Mouse (Mus musculus) midbrain, embryonic 14.5 days (tissue): ENCODE results near the gene Ntrk1. TPM values are rescaled to one million over a fixed set of nuclear protein-coding genes. Genes with fewer than 3 reads are reported as not detected.
A peak's percentile ranks its signal among the peaks of the same experiment; 100 is the strongest.

Source experiments
- ATAC-seq: fragments of 200-750 bp; cut with Nextera tagmentation; 2 replicates; pipeline ENCODE4 v1.8.0; 2017; ENCODE audit warnings: moderate number of reproducible peaks, moderate library complexity; ENCODE audit not compliant: low FRiP score, low TSS enrichment
- DNase-seq: peaks from one replicate; pipeline ENCODE4 v3.0.0-alpha.2; 2015
- H3K27ac ChIP-seq: fragments of 300-500 bp; sonication (generic); replicated peaks from 2 replicates; pipeline ENCODE4 v1.5.1; 2014; ENCODE audit warnings: mild to moderate bottlenecking, low read depth, low read length, moderate library complexity
- H3K27me3 ChIP-seq: fragments of 300-500 bp; sonication (generic); 2 replicates; pipeline ENCODE4 v1.6.1; 2014; ENCODE audit warnings: low read length, control low read depth, mixed read lengths; ENCODE audit not compliant: control insufficient read depth, insufficient read depth
- H3K36me3 ChIP-seq: fragments of 300-500 bp; sonication (generic); 2 replicates; pipeline ENCODE4 v1.6.1; 2014; ENCODE audit warnings: low read length, control low read depth; ENCODE audit not compliant: control insufficient read depth, insufficient read depth
- H3K4me1 ChIP-seq: fragments of 300-500 bp; sonication (generic); 2 replicates; pipeline ENCODE4 v1.6.1; 2014; ENCODE audit warnings: mild to moderate bottlenecking, antibody characterized with exemption, low read length, control low read depth; ENCODE audit not compliant: control insufficient read depth, insufficient read depth
- H3K4me2 ChIP-seq: fragments of 300-500 bp; sonication (generic); 2 replicates; pipeline ENCODE4 v1.6.1; 2014; ENCODE audit warnings: mild to moderate bottlenecking, low read length, moderate library complexity
- H3K4me3 ChIP-seq: fragments of 300-500 bp; sonication (generic); replicated peaks from 2 replicates; pipeline ENCODE4 v1.5.1; 2014; ENCODE audit warnings: low read depth, low read length
- H3K9ac ChIP-seq: fragments of 300-500 bp; sonication (generic); replicated peaks from 2 replicates; pipeline ENCODE4 v1.6.1; 2014; ENCODE audit warnings: mild to moderate bottlenecking, low read length, moderate library complexity
- H3K9me3 ChIP-seq: fragments of 300-500 bp; sonication (generic); 2 replicates; pipeline ENCODE4 v1.6.1; 2016; ENCODE audit warnings: low read length, control low read depth, mixed read lengths; ENCODE audit not compliant: control insufficient read depth
- WGBS: fragments of 180-500 bp; shearing (Covaris S2); extraction: QIAGEN DNeasy Blood & Tissue Kit; methylation state at CpG from one replicate; pipeline ENCODE4 v1.1.7; 2014; 5-methylcytosine and 5-hydroxymethylcytosine counted together
- polyA plus RNA-seq: library from polyadenylated mRNA; unstranded; fragments of >200 nt; fragmentation: Nextera tagmentation; extraction: Ambion mirVana; gene quantifications from 2 replicates; pipeline ENCODE4 v1.2.1, GENCODE M21; 2014

Ntrk1 gene
- polyA plus RNA-seq, 1 experiment from 2014 or later, result 1.2 TPM

DNA sequence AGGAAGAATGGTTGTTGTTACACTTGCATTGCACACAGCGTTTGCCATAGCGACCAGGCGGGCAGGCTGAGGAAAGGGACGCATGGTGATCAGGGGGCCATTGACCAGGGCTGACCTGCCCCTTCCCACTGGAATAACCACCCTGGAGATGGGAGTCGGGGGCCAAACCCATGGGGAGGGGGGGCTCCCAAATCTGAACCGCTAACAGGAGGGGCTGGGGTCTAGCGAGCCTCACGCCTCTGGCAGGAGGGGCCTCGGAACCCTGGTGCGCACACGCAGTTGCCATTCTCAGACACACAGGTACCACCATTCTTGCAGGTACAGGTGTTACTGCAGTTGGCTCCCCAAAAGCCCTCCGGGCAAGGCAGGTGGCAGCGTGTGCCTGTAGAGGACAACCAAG is 41.1 kb downstream of the Ntrk1 start:
- Histone ChIP-seq H3K4me3 (no peak overlapping the region), H3K9ac (no peak overlapping the region), H3K4me2 (no peak overlapping the region), H3K36me3 (no peaks in the 10 kb centered on the region), H3K4me1 (no peaks in the 10 kb centered on the region), H3K27ac (no peak overlapping the region), H3K27me3 (0 out of 2 replicates have a peak, but pooled peaks cover 4% of the 10 kb centered on the region), H3K9me3 (no peaks in the 10 kb centered on the region)
- DNase-seq (no peak), ATAC-seq (no peak)
- WGBS, result 81% methylated on average over 13 of the region's 13 CpGs

DNA sequence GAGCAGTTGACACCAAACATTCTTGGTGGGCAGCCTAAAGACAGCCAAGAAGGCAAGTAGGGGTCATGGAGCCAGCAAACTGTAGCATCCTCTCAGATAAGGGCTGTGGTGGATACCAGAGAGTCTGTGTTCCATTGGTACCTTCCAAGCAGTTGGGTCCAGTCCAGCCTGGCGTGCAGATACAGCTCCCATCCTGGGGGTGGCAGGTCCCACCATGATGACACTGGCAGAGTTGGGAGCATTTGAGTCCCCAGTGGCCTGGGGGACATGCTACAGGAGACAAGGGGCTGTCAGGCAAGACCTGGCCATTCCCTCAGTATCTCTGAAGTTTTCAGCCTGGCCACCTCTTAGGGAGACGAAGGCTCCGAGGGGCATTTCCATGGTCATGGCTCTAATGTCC is 42.4 kb downstream of the Ntrk1 start:
- H3K9ac ChIP-seq, result no peak overlapping the region
- H3K4me1 ChIP-seq, result 0 out of 2 replicates have a peak, but pooled peaks cover 2% of the 10 kb centered on the region
- H3K27me3 ChIP-seq, result 0 out of 2 replicates have a peak, but pooled peaks cover 4% of the 10 kb centered on the region
- H3K27ac ChIP-seq, result no peak overlapping the region
- WGBS, result 83% methylated on average over 3 of the region's 3 CpGs
- no peaks in the 10 kb centered on the region for H3K36me3 ChIP-seq
- H3K4me3 ChIP-seq, result no peak overlapping the region
- ATAC-seq, result no peak
- H3K4me2 ChIP-seq, result no peak overlapping the region
- DNase-seq, result no peak
- no peaks in the 10 kb centered on the region for H3K9me3 ChIP-seq

- 91% methylated on average over 12 of the region's 12 CpGs for WGBS
Measured at GRCm38 (mm10) chr3:87749977-87750376, 45.0 kb downstream of the Ntrk1 start.

GRCm38 (mm10) chr3:87749036-87749435 is 45.9 kb downstream of the Ntrk1 start:
- Histone ChIP-seq H3K9me3 (no peaks in the 10 kb centered on the region), H3K4me3 (no peak overlapping the region), H3K9ac (no peak overlapping the region), H3K36me3 (no peaks in the 10 kb centered on the region), H3K27ac (no peak overlapping the region), H3K4me1 (peaks cover 10% of the 10 kb centered on the region), H3K27me3 (no peaks in the 10 kb centered on the region), H3K4me2 (no peak overlapping the region)
- DNase-seq (peak; percentile 54), ATAC-seq (no peak)
- 18% methylated on average over 5 of the region's 5 CpGs for WGBS

More at GRCm38 (mm10) chr3:87749977-87750376, 45.0 kb downstream of the Ntrk1 start:
- Histone ChIP-seq H3K27me3 (no peaks in the 10 kb centered on the region), H3K36me3 (no peaks in the 10 kb centered on the region), H3K4me2 (no peak overlapping the region), H3K4me1 (peaks cover 10% of the 10 kb centered on the region), H3K4me3 (no peak overlapping the region), H3K9ac (no peak overlapping the region), H3K27ac (no peak overlapping the region), H3K9me3 (no peaks in the 10 kb centered on the region)
- ATAC-seq (no peak), DNase-seq (no peak)

DNA sequence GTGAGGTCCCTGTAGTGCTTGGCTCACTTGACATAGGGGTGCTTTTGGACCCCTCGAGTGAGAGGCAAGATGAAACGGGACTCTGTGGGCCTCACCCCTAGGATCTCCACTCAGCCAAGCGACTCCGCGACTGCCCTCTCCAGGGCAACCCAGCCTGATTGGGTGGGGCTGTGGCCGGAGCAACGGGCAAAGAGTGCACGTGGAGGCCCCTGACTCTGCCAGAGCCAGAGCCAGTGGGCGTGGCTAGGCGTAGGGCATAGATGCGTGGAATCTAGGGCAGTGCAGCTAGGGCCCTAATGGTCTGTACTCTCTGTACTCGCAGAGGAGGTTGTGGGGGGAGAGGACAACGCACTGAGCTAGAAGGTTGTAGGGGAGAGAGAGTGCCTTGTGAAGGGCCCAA is 46.5 kb downstream of the Ntrk1 start, which contains the start of gene Lrrc71:
TSS of gene Lrrc71 (minus strand) at position 195 of the 400 bp plus-strand sequence.
- ATAC-seq, result no peak

GRCm38 (mm10) chr3:87745036-87745659 is 49.8 kb downstream of the Ntrk1 start:
- no peak overlapping the region; the same call in 1 of the 2 replicates for H3K9ac ChIP-seq
- H3K4me1 ChIP-seq, result peaks cover 10% of the 10 kb centered on the region
- 23% methylated on average over 18 of the region's 18 CpGs for WGBS
- H3K27me3 ChIP-seq, result no peaks in the 10 kb centered on the region
- H3K4me3 ChIP-seq, result no peak overlapping the region
- ATAC-seq, result no peak
- no peaks in the 10 kb centered on the region for H3K9me3 ChIP-seq
- peak overlapping the region; percentile 41 for H3K4me2 ChIP-seq
- no peak overlapping the region for H3K27ac ChIP-seq
- DNase-seq, result peak; percentile 20
- H3K36me3 ChIP-seq, result peaks cover 8% of the 10 kb centered on the region; the same call in 1 of the 2 replicates

More for the DNA sequence above, 46.5 kb downstream of the Ntrk1 start, which contains the start of gene Lrrc71:
- Histone ChIP-seq H3K9me3 (no peaks in the 10 kb centered on the region), H3K36me3 (no peaks in the 10 kb centered on the region), H3K4me2 (no peak within 1 kb of the TSS), H3K4me1 (peaks cover 10% of the 10 kb centered on the region), H3K4me3 (no peak within 1 kb of the TSS), H3K9ac (no peak within 1 kb of the TSS), H3K27me3 (no peaks in the 10 kb centered on the region), H3K27ac (no peak within 1 kb of the TSS)
- WGBS, result 40% methylated on average over 13 of the region's 13 CpGs
- DNase-seq, result no peak

DNA sequence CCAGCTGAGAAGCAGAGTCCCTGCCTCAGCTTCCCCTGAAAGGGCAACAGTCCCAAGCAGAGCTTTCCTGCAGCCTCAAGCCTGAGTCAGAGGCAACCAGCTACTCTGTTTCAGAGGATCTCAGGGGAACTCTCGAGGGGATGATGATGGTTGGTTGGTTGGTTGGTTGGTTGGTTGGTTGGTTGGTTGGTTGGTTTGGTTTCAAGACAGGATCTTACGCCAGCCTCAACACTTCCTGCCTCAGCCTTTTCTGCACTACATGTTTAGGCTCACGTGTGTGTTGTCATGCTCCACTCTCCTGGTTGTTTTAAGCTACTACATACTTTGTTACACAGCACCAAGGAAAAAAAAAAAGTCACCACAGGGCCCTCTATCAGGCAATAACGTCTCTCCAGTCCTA is 51.0 kb downstream of the Ntrk1 start:
- no peak overlapping the region for H3K27ac ChIP-seq
- WGBS, result 89% methylated on average over 4 of the region's 4 CpGs
- H3K4me3 ChIP-seq, result no peak overlapping the region
- no peaks in the 10 kb centered on the region for H3K27me3 ChIP-seq
- no peaks in the 10 kb centered on the region for H3K9me3 ChIP-seq
- peaks cover 16% of the 10 kb centered on the region for H3K36me3 ChIP-seq
- peaks cover 10% of the 10 kb centered on the region for H3K4me1 ChIP-seq
- no peak overlapping the region for H3K9ac ChIP-seq
- no peak for ATAC-seq
- no peak overlapping the region for H3K4me2 ChIP-seq
- no peak for DNase-seq

GRCm38 (mm10) chr3:87742735-87743134 is 52.2 kb downstream of the Ntrk1 start:
- H3K27me3 ChIP-seq, result no peaks in the 10 kb centered on the region
- DNase-seq (no peak), ATAC-seq (no peak)
- no peak overlapping the region for H3K4me2 ChIP-seq
- H3K4me3 ChIP-seq, result no peak overlapping the region
- H3K4me1 ChIP-seq, result peaks cover 7% of the 10 kb centered on the region
- WGBS, result 91% methylated on average over 16 of the region's 16 CpGs
- H3K9ac ChIP-seq, result no peak overlapping the region
- H3K27ac ChIP-seq, result no peak overlapping the region
- peaks cover 26% of the 10 kb centered on the region for H3K36me3 ChIP-seq
- H3K9me3 ChIP-seq, result no peaks in the 10 kb centered on the region

DNA sequence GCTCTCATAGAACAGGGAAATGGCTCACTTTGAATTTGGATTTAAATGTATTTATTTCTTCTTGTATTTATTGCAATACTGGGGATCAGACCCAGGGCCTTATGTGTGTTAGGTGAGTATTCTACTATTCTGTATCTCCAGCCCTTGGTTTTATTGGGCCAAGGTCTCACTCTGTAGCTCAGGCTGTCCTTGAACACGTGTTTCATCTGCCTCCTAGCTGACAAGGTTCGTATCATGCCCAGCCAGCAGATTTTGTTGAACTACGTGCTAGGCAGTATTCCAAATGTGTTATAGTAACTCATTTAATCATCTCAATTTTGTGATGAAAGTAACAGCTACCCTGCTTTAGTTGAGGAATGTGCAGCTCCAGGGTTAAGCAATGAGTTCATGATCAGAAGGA is 52.9 kb downstream of the Ntrk1 start:
- Histone ChIP-seq H3K9me3 (no peaks in the 10 kb centered on the region), H3K36me3 (peaks cover 33% of the 10 kb centered on the region), H3K4me1 (peaks cover 7% of the 10 kb centered on the region), H3K9ac (no peak overlapping the region), H3K4me3 (no peak overlapping the region), H3K4me2 (no peak overlapping the region), H3K27me3 (no peaks in the 10 kb centered on the region), H3K27ac (no peak overlapping the region)
- no peak for DNase-seq
- WGBS, result 91% methylated on average over 3 of the region's 3 CpGs
- no peak for ATAC-seq
